Comparison of ENCODE assay signal across 12 mouse cellular contexts in genomic region chr9:121393104-121393503, GRCm38 (mm10).
A peak's percentile ranks its signal among the peaks of the same experiment; 100 is the strongest.
DNase-seq lines count a peak whose midpoint lies in the region; ATAC-seq and TF ChIP-seq lines count a peak whose summit lies in the region.
"Had no signal": no experiment of that assay in that cellular context is flagged by ENCODE, and none has a peak within 500 bp of the region (broad histone marks: within the 10 kb centered on the region; RNA-seq: fewer than 3 reads in every experiment).

No protein-coding gene starts in this region.

- peaks cover 7% of the 10 kb centered on the region; the same call in 1 of the 2 replicates for H3K36me3 ChIP-seq in hindbrain, postnatal 0 days (ENCODE audit: insufficient read depth, low read length)
- peaks cover 7% of the 10 kb centered on the region; the same call in 1 of the 2 replicates for H3K36me3 ChIP-seq in hindbrain, embryonic 14.5 days (replicated peaks; ENCODE audit: control insufficient read depth, insufficient read depth)
- H3K36me3 ChIP-seq in midbrain, postnatal 0 days (ENCODE audit: insufficient read depth, low read length): no peaks in the 10 kb centered on the region
- H3K36me3 ChIP-seq in midbrain, embryonic 10.5 days: peaks cover 57% of the 10 kb centered on the region
- H3K36me3 ChIP-seq in splenic B cell, adult 2 months (ENCODE audit: control insufficient read depth, insufficient read depth, low read length, poor library complexity, severe bottlenecking): peaks cover 3% of the 10 kb centered on the region; the same call in 1 of the 2 replicates

- no peak overlapping the region for H3K27ac ChIP-seq in hindbrain, postnatal 0 days
- no peak overlapping the region for H3K27ac ChIP-seq in hindbrain, embryonic 14.5 days
- H3K27ac ChIP-seq in midbrain, postnatal 0 days (ENCODE audit: low read depth, low read length): no peak overlapping the region
- H3K27ac ChIP-seq in midbrain, embryonic 10.5 days (replicated peaks): no peak overlapping the region
- H3K27ac ChIP-seq in bone marrow, adult 2 months (ENCODE audit: control insufficient read depth, insufficient read depth, low read depth, low read length, poor library complexity): no peak overlapping the region
- H3K27ac ChIP-seq: embryonic facial prominence, embryonic 10.5 days; limb, embryonic 12.5 days; macrophage had no signal

- H3K4me2 ChIP-seq in hindbrain, postnatal 0 days (ENCODE audit: low read depth, low read length): no peak overlapping the region
- no peak overlapping the region for H3K4me2 ChIP-seq in hindbrain, embryonic 14.5 days (replicated peaks)
- H3K4me2 ChIP-seq in midbrain, postnatal 0 days (ENCODE audit: low read depth, low read length, poor library complexity, severe bottlenecking): no peak overlapping the region
- H3K4me2 ChIP-seq: forebrain, embryonic 13.5 days; limb, embryonic 12.5 days had no signal

- WGBS in hindbrain, postnatal 0 days: 93% methylated on average over 4 of the region's 4 CpGs
- WGBS in hindbrain, embryonic 14.5 days: 97% methylated on average over 4 of the region's 4 CpGs
- WGBS in midbrain, postnatal 0 days: 94% methylated on average over 4 of the region's 4 CpGs
- 92% methylated on average over 4 of the region's 4 CpGs for WGBS in midbrain, embryonic 10.5 days
- WGBS in bone marrow, adult 2 months: 86% methylated on average over 4 of the region's 4 CpGs

- H3K27me3 ChIP-seq in hindbrain, postnatal 0 days (ENCODE audit: insufficient read depth, low read length): no peaks in the 10 kb centered on the region
- H3K27me3 ChIP-seq in hindbrain, embryonic 14.5 days (ENCODE audit: control insufficient read depth, insufficient read depth, low read length): no peaks in the 10 kb centered on the region
- no peaks in the 10 kb centered on the region for H3K27me3 ChIP-seq in midbrain, postnatal 0 days (ENCODE audit: insufficient read depth, low read length)
- no peaks in the 10 kb centered on the region for H3K27me3 ChIP-seq in midbrain, embryonic 10.5 days (ENCODE audit: low read depth, poor library complexity, severe bottlenecking)
- no peaks in the 10 kb centered on the region for H3K27me3 ChIP-seq in splenic B cell, adult 2 months (ENCODE audit: control insufficient read depth, insufficient read depth, low read length, poor library complexity, severe bottlenecking)
- H3K27me3 ChIP-seq: forebrain, embryonic 13.5 days; limb, embryonic 12.5 days had no signal

- ATAC-seq in hindbrain, postnatal 0 days: no peak
- no peak for ATAC-seq in hindbrain, embryonic 14.5 days (ENCODE audit: low FRiP score)
- no peak for ATAC-seq in midbrain, postnatal 0 days (ENCODE audit: low FRiP score)
- ATAC-seq: forebrain, embryonic 13.5 days had no signal

- DNase-seq in hindbrain, postnatal 0 days (ENCODE audit: low spot score): no peak
- no peak for DNase-seq in hindbrain, embryonic 14.5 days (ENCODE audit: low spot score)
- DNase-seq in midbrain, postnatal 0 days (ENCODE audit: low spot score): no peak
- DNase-seq in midbrain, embryonic 10.5 days (ENCODE audit: low spot score): no peak
- DNase-seq in splenic B cell, adult 2 months (ENCODE audit: low read depth, low spot score): peak; percentile 31
- no peak for DNase-seq in left cerebral cortex, adult 18-20 months (ENCODE audit: low spot score in 2 of 2)
- DNase-seq in right cerebral cortex, postnatal 25 days: no peak

- H3K4me3 ChIP-seq in hindbrain, postnatal 0 days (ENCODE audit: low read length): no peak overlapping the region
- H3K4me3 ChIP-seq in hindbrain, embryonic 14.5 days (replicated peaks; ENCODE audit: low read length): no peak overlapping the region
- no peak overlapping the region for H3K4me3 ChIP-seq in midbrain, postnatal 0 days (ENCODE audit: low read depth, low read length)
- H3K4me3 ChIP-seq in midbrain, embryonic 10.5 days: no peak overlapping the region
- H3K4me3 ChIP-seq in bone marrow, adult 2 months (replicated peaks; ENCODE audit: control insufficient read depth, low read depth, low read length): no peak overlapping the region
- H3K4me3 ChIP-seq: embryonic facial prominence, embryonic 10.5 days; forebrain, embryonic 13.5 days; limb, embryonic 12.5 days had no signal

- no peak for TF ChIP-seq POLR2A in bone marrow, adult 2 months (IDR thresholded peaks at IDR 0.05; ENCODE audit: borderline replicate concordance, control insufficient read depth, low read depth, low read length)

- no peaks in the 10 kb centered on the region for H3K9me3 ChIP-seq in hindbrain, postnatal 0 days (ENCODE audit: low read length)
- H3K9me3 ChIP-seq in hindbrain, embryonic 14.5 days (ENCODE audit: control insufficient read depth, low read length): no peaks in the 10 kb centered on the region
- no peaks in the 10 kb centered on the region for H3K9me3 ChIP-seq in midbrain, postnatal 0 days (ENCODE audit: low read length)
- H3K9me3 ChIP-seq in midbrain, embryonic 10.5 days (replicated peaks): no peaks in the 10 kb centered on the region
- H3K9me3 ChIP-seq: embryonic facial prominence, embryonic 10.5 days; forebrain, embryonic 13.5 days; limb, embryonic 12.5 days had no signal

- H3K9ac ChIP-seq in hindbrain, postnatal 0 days (replicated peaks; ENCODE audit: low read length): no peak overlapping the region
- no peak overlapping the region for H3K9ac ChIP-seq in hindbrain, embryonic 14.5 days
- no peak overlapping the region for H3K9ac ChIP-seq in midbrain, postnatal 0 days (replicated peaks; ENCODE audit: low read length, poor library complexity, severe bottlenecking)
- H3K9ac ChIP-seq: forebrain, embryonic 13.5 days; limb, embryonic 12.5 days had no signal

- peak; percentile 61 for TF ChIP-seq CTCF in hindbrain, postnatal 0 days (IDR thresholded peaks at IDR 0.05; ENCODE audit: low read depth)
- TF ChIP-seq CTCF in midbrain, postnatal 0 days (IDR thresholded peaks at IDR 0.05): peak; percentile 58
- TF ChIP-seq CTCF in bone marrow, adult 2 months (IDR thresholded peaks at IDR 0.05; ENCODE audit: control insufficient read depth, insufficient read depth, low read length): peak; percentile 52; the same call in 1 of the 2 replicates

- peaks cover 2% of the 10 kb centered on the region for H3K4me1 ChIP-seq in hindbrain, postnatal 0 days (ENCODE audit: insufficient read depth, low read length)
- H3K4me1 ChIP-seq in hindbrain, embryonic 14.5 days (replicated peaks; ENCODE audit: control insufficient read depth, insufficient read depth, low read length): peaks cover 10% of the 10 kb centered on the region; the same call in 1 of the 2 replicates
- peaks cover 4% of the 10 kb centered on the region; the same call in 1 of the 2 replicates for H3K4me1 ChIP-seq in midbrain, postnatal 0 days (ENCODE audit: insufficient read depth, low read length)
- peaks cover 13% of the 10 kb centered on the region for H3K4me1 ChIP-seq in midbrain, embryonic 10.5 days
- no peaks in the 10 kb centered on the region for H3K4me1 ChIP-seq in bone marrow, adult 2 months (ENCODE audit: control insufficient read depth, insufficient read depth, low read length)
